Mouse (Mus musculus) cerebellum, adult (tissue): ENCODE measurements around the gene Lrrn4.

Experiments
- ATAC-seq: cut with Nextera tagmentation; 2 replicates; pipeline ENCODE4 v1.9.2; 2017; ENCODE audit warnings: mild to moderate bottlenecking, moderate library complexity, mixed read lengths; ENCODE audit not compliant: insufficient number of reproducible peaks, low FRiP score, low TSS enrichment

Gene Lrrn4

GRCm38 (mm10) chr2:132880844-132881645 is at the start of gene Lrrn4:
Gene Lrrn4, minus strand, starts transcription at chr2:132880891.
- ATAC-seq = no peak

- no peak for ATAC-seq
Measured at GRCm38 (mm10) chr2:132928999-132929398, 48.3 kb upstream of the Lrrn4 start.

GRCm38 (mm10) chr2:132927871-132928270 is 47.2 kb upstream of the Lrrn4 start:
- ATAC-seq = no peak

- ATAC-seq = no peak
Measured at GRCm38 (mm10) chr2:132927298-132927697, 46.6 kb upstream of the Lrrn4 start.

- ATAC-seq = no peak
Measured at GRCm38 (mm10) chr2:132923290-132924085, 42.8 kb upstream of the Lrrn4 start.

- ATAC-seq = no peak
Measured at GRCm38 (mm10) chr2:132922076-132922873, 41.6 kb upstream of the Lrrn4 start.

GRCm38 (mm10) chr2:132914785-132915184 is 34.1 kb upstream of the Lrrn4 start:
- no peak for ATAC-seq

- no peak for ATAC-seq
Measured at GRCm38 (mm10) chr2:132906763-132907162, 26.1 kb upstream of the Lrrn4 start.

- ATAC-seq = no peak
Measured at GRCm38 (mm10) chr2:132904961-132905360, 24.3 kb upstream of the Lrrn4 start.

- ATAC-seq = peak; percentile 82
Measured at GRCm38 (mm10) chr2:132903498-132903897, 22.8 kb upstream of the Lrrn4 start.

GRCm38 (mm10) chr2:132902056-132902455 is 21.4 kb upstream of the Lrrn4 start:
- ATAC-seq = no peak

- no peak for ATAC-seq
Measured at GRCm38 (mm10) chr2:132901636-132902035, 20.9 kb upstream of the Lrrn4 start.

- ATAC-seq = no peak
Measured at GRCm38 (mm10) chr2:132900596-132900995, 19.9 kb upstream of the Lrrn4 start.

GRCm38 (mm10) chr2:132898211-132898610 is 17.5 kb upstream of the Lrrn4 start:
- ATAC-seq = no peak

GRCm38 (mm10) chr2:132893826-132894225 is 13.1 kb upstream of the Lrrn4 start:
- ATAC-seq = no peak

GRCm38 (mm10) chr2:132885312-132885711 is 4.6 kb upstream of the Lrrn4 start:
- ATAC-seq = no peak

- no peak for ATAC-seq
Measured at GRCm38 (mm10) chr2:132884303-132884967, 3.7 kb upstream of the Lrrn4 start.

GRCm38 (mm10) chr2:132879261-132880044 is 1.2 kb downstream of the Lrrn4 start:
- ATAC-seq = peak; percentile 40; the same call in 1 of the 2 replicates

GRCm38 (mm10) chr2:132876991-132877390 is 3.7 kb downstream of the Lrrn4 start:
- ATAC-seq = no peak
